Comparison of ENCODE assay signal across 8 mouse cellular contexts in the genomic region with DNA sequence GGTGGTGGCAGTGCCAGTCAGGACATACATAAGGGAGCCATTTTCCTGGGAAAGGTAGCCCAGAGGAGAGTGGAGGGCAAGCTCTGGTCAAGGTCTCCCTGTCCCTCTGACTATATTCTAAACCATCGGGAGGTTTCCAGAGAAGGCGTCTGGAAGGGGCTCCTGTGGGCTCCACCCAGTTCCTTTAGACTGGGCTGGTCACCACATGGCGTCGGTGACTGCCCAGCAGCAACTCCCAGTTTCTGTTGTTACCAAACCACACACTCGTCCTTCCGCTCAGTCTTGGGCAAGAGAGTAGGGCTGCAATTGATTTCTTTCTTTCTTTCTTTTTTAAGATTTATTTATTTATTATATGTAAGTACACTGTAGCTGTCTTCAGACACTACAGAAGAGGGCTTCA. TPM values are rescaled to one million over a fixed set of nuclear protein-coding genes. Genes with fewer than 3 reads are reported as not detected.
DNase-seq lines count a peak whose midpoint lies in the region; ATAC-seq and TF ChIP-seq lines count a peak whose summit lies in the region.
"Had no signal": no experiment of that assay in that cellular context is flagged by ENCODE, and none has a peak within 500 bp of the region (broad histone marks: within the 10 kb centered on the region; RNA-seq: fewer than 3 reads in every experiment).

No protein-coding gene starts in this region.

- peaks cover 3% of the 10 kb centered on the region; the same call in 1 of the 2 replicates for H3K79me2 ChIP-seq in liver, adult 2 months (ENCODE audit: control insufficient read depth, insufficient read depth, low read length)

- H3K9ac ChIP-seq in liver, adult 2 months (ENCODE audit: low read depth, low read length): peak overlapping the region; percentile 25; the same call in 1 of the 2 replicates
- peak overlapping the region; percentile 86; the same call in 1 of the 2 replicates for H3K9ac ChIP-seq in limb, embryonic 14.5 days (ENCODE audit: low read depth, low read length, severe bottlenecking)
- H3K9ac ChIP-seq in neural tube, embryonic 13.5 days: peak overlapping the region; percentile 83; the same call in 1 of the 2 replicates

- 77% methylated on average over 6 of the region's 6 CpGs for WGBS in liver, adult 2 months
- 82% methylated on average over 6 of the region's 6 CpGs for WGBS in limb, embryonic 14.5 days
- 94% methylated on average over 6 of the region's 6 CpGs for WGBS in neural tube, embryonic 13.5 days

- no peaks in the 10 kb centered on the region for H3K36me3 ChIP-seq in liver, adult 2 months (ENCODE audit: control insufficient read depth, insufficient read depth, low read length)
- peaks cover 8% of the 10 kb centered on the region; the same call in 1 of the 2 replicates for H3K36me3 ChIP-seq in limb, embryonic 14.5 days (ENCODE audit: control insufficient read depth, insufficient read depth, low read length)
- H3K36me3 ChIP-seq in neural tube, embryonic 13.5 days: peaks cover 33% of the 10 kb centered on the region

- peak overlapping the region; percentile 72; the same call in 1 of the 2 replicates for H3K27ac ChIP-seq in liver, adult 2 months (replicated peaks; ENCODE audit: insufficient read depth, low read depth, low read length)
- no peak overlapping the region for H3K27ac ChIP-seq in embryonic fibroblast, embryonic 13.5 days (ENCODE audit: insufficient read depth, low read length)
- no peak overlapping the region for H3K27ac ChIP-seq in limb, embryonic 14.5 days (replicated peaks; ENCODE audit: low read depth, low read length)
- H3K27ac ChIP-seq in neural tube, embryonic 13.5 days (replicated peaks): no peak overlapping the region

- TF ChIP-seq POLR2A in liver, adult 2 months (IDR thresholded peaks at IDR 0.05; ENCODE audit: extremely low read depth, insufficient read depth, low read length): no peak
- TF ChIP-seq POLR2A in embryonic fibroblast, embryonic 13.5 days (IDR thresholded peaks at IDR 0.05; ENCODE audit: low read depth, low read length): no peak
- TF ChIP-seq POLR2A in limb, embryonic 14.5 days (IDR thresholded peaks at IDR 0.05; ENCODE audit: borderline replicate concordance, extremely low read depth, insufficient read depth, insufficient read length): no peak

- peak overlapping the region; percentile 65; the same call in 1 of the 2 replicates for H3K4me2 ChIP-seq in limb, embryonic 14.5 days (replicated peaks; ENCODE audit: low read depth, low read length, severe bottlenecking)
- H3K4me2 ChIP-seq in neural tube, embryonic 13.5 days: peak overlapping the region; percentile 67

- peaks cover 7% of the 10 kb centered on the region for H3K4me1 ChIP-seq in liver, adult 2 months (ENCODE audit: control insufficient read depth, insufficient read depth, low read length)
- H3K4me1 ChIP-seq in embryonic fibroblast, embryonic 13.5 days (ENCODE audit: control insufficient read depth, insufficient read depth, low read length): no peaks in the 10 kb centered on the region; the same call in 1 of the 2 replicates
- H3K4me1 ChIP-seq in limb, embryonic 14.5 days (ENCODE audit: control insufficient read depth, insufficient read depth, low read length): peaks cover 8% of the 10 kb centered on the region; the same call in 1 of the 2 replicates
- peaks cover 12% of the 10 kb centered on the region for H3K4me1 ChIP-seq in neural tube, embryonic 13.5 days (replicated peaks)

- no peak for ATAC-seq in limb, embryonic 14.5 days (ENCODE audit: low FRiP score, low read depth)
- ATAC-seq in neural tube, embryonic 13.5 days (ENCODE audit: low read depth): no peak

- no peak for TF ChIP-seq CTCF in liver, adult 2 months (IDR thresholded peaks at IDR 0.05; ENCODE audit: low read depth, low read length)
- no peak for TF ChIP-seq CTCF in embryonic fibroblast, embryonic 13.5 days (IDR thresholded peaks at IDR 0.05; ENCODE audit: borderline replicate concordance, insufficient read depth, low read length)

- H3K4me3 ChIP-seq in liver, adult 2 months (ENCODE audit: insufficient read depth, low read depth, low read length): no peak overlapping the region
- 0 out of 2 replicates have a peak overlapping the region, but pooled peaks have one; percentile 85 for H3K4me3 ChIP-seq in embryonic fibroblast, embryonic 13.5 days (ENCODE audit: insufficient read depth, low read length)
- 0 out of 2 replicates have a peak overlapping the region, but pooled peaks have one; percentile 63 for H3K4me3 ChIP-seq in limb, embryonic 14.5 days (replicated peaks; ENCODE audit: low read length)
- H3K4me3 ChIP-seq in neural tube, embryonic 13.5 days: peak overlapping the region; percentile 54

- H3K27me3 ChIP-seq in liver, adult 2 months (ENCODE audit: control insufficient read depth, insufficient read depth, low read length): no peaks in the 10 kb centered on the region
- no peaks in the 10 kb centered on the region for H3K27me3 ChIP-seq in limb, embryonic 14.5 days (ENCODE audit: control insufficient read depth, insufficient read depth, low read length)
- no peaks in the 10 kb centered on the region for H3K27me3 ChIP-seq in neural tube, embryonic 13.5 days

- H3K9me3 ChIP-seq in limb, embryonic 14.5 days (ENCODE audit: control insufficient read depth, low read length): no peaks in the 10 kb centered on the region
- H3K9me3 ChIP-seq in neural tube, embryonic 13.5 days: no peaks in the 10 kb centered on the region

- DNase-seq in liver, adult 2 months (ENCODE audit: extremely low read depth, low read depth, low spot score): no peak
- DNase-seq in liver: no peak
- DNase-seq in limb, embryonic 14.5 days (ENCODE audit: low spot score): no peak
- no peak for DNase-seq in adrenal gland, postnatal 10 days
- no peak for DNase-seq in cerebellum, postnatal 4 days (ENCODE audit: low spot score in 2 of 2)

RNA-seq across cellular contexts. Expression of gene Def8, which starts 20.8 kb away (rescaled TPM):
- 20.5 and 20.6 TPM in 2 replicates for total RNA-seq in liver, adult 2 months (2014; rRNA removed)
- polyA plus RNA-seq in liver, adult 2 months (2012; rRNA removed): 32.2 and 33.5 TPM in 2 replicates
- 33.5 and 36.4 TPM in 2 replicates for polyA plus RNA-seq in embryonic fibroblast, embryonic 13.5 days (2011; ENCODE audit: insufficient read length, low read depth, missing spikeins)
- 37.1 and 49.2 TPM in 2 replicates for polyA plus RNA-seq in limb, embryonic 14.5 days (2012; rRNA removed)
- 42.2 and 42.7 TPM in 2 replicates for polyA plus RNA-seq in limb, embryonic 14.5 days (2014; fragmentation: Nextera tagmentation; extraction: Ambion mirVana)
- polyA plus RNA-seq in neural tube, embryonic 13.5 days (2015; fragmentation: Nextera tagmentation; extraction: Ambion mirVana): 43.3 and 44.5 TPM in 2 replicates
- total RNA-seq in adrenal gland, postnatal 10 days (2021): 10 to 100 TPM; 33.2 to 40.3 TPM

RNA-seq across cellular contexts. Expression of gene Tubb3, which starts 32.9 kb away (rescaled TPM):
- total RNA-seq in liver, adult 2 months (2014; rRNA removed): 0.67 TPM in 1 of 2 replicates, not detected in the other
- not detected in 2 replicates for polyA plus RNA-seq in liver, adult 2 months (2012; rRNA removed)
- 25.5 and 32.0 TPM in 2 replicates for polyA plus RNA-seq in embryonic fibroblast, embryonic 13.5 days (2011; ENCODE audit: insufficient read length, low read depth, missing spikeins)
- polyA plus RNA-seq in limb, embryonic 14.5 days (2012; rRNA removed): 10.4 and 12.5 TPM in 2 replicates
- 3.4 and 3.7 TPM in 2 replicates for polyA plus RNA-seq in limb, embryonic 14.5 days (2014; fragmentation: Nextera tagmentation; extraction: Ambion mirVana)
- 1,543 and 1,658 TPM in 2 replicates for polyA plus RNA-seq in neural tube, embryonic 13.5 days (2015; fragmentation: Nextera tagmentation; extraction: Ambion mirVana)
- 10 to 100 TPM; 29.3 to 74.9 TPM for total RNA-seq in adrenal gland, postnatal 10 days (2021)

RNA-seq across cellular contexts. Expression of gene Afg3l1, which starts 33.6 kb away (rescaled TPM):
- total RNA-seq in liver, adult 2 months (2014; rRNA removed): 22.8 and 26.0 TPM in 2 replicates
- polyA plus RNA-seq in liver, adult 2 months (2012; rRNA removed): 36.3 and 37.8 TPM in 2 replicates
- 28.7 and 30.1 TPM in 2 replicates for polyA plus RNA-seq in embryonic fibroblast, embryonic 13.5 days (2011; ENCODE audit: insufficient read length, low read depth, missing spikeins)
- polyA plus RNA-seq in limb, embryonic 14.5 days (2012; rRNA removed): 29.5 and 31.1 TPM in 2 replicates
- polyA plus RNA-seq in limb, embryonic 14.5 days (2014; fragmentation: Nextera tagmentation; extraction: Ambion mirVana): 30.8 and 37.6 TPM in 2 replicates
- polyA plus RNA-seq in neural tube, embryonic 13.5 days (2015; fragmentation: Nextera tagmentation; extraction: Ambion mirVana): 50.8 and 54.0 TPM in 2 replicates
- total RNA-seq in adrenal gland, postnatal 10 days (2021): 10 to 100 TPM; 66.9 to 70.8 TPM

RNA-seq across cellular contexts. Expression of gene Mc1r, which starts 37.2 kb away (rescaled TPM):
- not detected in 2 replicates for total RNA-seq in liver, adult 2 months (2014; rRNA removed)
- not detected in 2 replicates for polyA plus RNA-seq in liver, adult 2 months (2012; rRNA removed)
- polyA plus RNA-seq in embryonic fibroblast, embryonic 13.5 days (2011; ENCODE audit: insufficient read length, low read depth, missing spikeins): not detected in 2 replicates
- 0.05 and 0.12 TPM in 2 replicates for polyA plus RNA-seq in limb, embryonic 14.5 days (2012; rRNA removed)
- 0.06 and 0.17 TPM in 2 replicates for polyA plus RNA-seq in limb, embryonic 14.5 days (2014; fragmentation: Nextera tagmentation; extraction: Ambion mirVana)
- 0.21 and 0.22 TPM in 2 replicates for polyA plus RNA-seq in neural tube, embryonic 13.5 days (2015; fragmentation: Nextera tagmentation; extraction: Ambion mirVana)
- total RNA-seq in adrenal gland, postnatal 10 days (2021): not detected
- polyA plus RNA-seq: intestine, embryonic 14.5 days had no signal

Comparison
In these comparisons a context has a peak if more than half of its experiments do, and no peak if none do; other contexts are left out.
1. H3K9ac ChIP-seq: peak in every context shown above with its lines; median percentile 86 in limb, embryonic 14.5 days; 83 in neural tube, embryonic 13.5 days; 25 in liver, adult 2 months.
2. RNA of gene Tubb3, which starts 32.9 kb away (polyA plus RNA-seq): 1,543 to 1,658 TPM in neural tube, embryonic 13.5 days; 25.5 to 32.0 TPM in embryonic fibroblast, embryonic 13.5 days, 3.4 to 12.5 TPM in limb, embryonic 14.5 days and not detected in liver, adult 2 months; every median in the first group is over 10 times any median in the second.